Mouse (Mus musculus): Measurements from ENCODE around the gene Ap1m2. TPM values are rescaled to one million over a fixed set of nuclear protein-coding genes. Genes with fewer than 3 reads are reported as not detected.
"Not testable (repeated sequence)": the region's sequence is repeated elsewhere in the genome, so short reads cannot be mapped to it uniquely, and the experiment has no call there.

Gene Ap1m2
- polyA plus RNA-seq, 1 experiment = 2.0 TPM

DNA sequence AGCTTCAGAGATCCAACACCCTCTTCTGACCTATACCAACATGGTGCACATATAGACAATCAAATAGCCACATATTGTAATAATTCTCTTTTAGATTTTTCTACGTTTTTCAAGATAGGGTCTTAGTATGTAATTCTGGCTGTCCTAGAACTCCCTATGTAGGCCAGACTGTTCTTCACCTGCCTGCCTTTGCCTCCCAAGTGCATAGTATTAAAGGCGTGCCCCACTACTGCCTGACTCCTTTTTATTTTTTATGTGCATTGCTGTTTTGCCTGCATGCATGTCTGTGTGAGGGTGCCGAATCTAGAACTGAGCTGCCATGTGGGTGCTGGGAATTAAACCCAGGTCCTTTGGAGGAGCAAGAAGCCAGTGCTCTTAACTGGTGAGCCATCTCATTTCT is 19.9 kb downstream of the Ap1m2 start:
- Histone ChIP-seq H3K36me3 (ENCODE audit: control insufficient read depth, insufficient read depth, low read length) (0 out of 2 replicates have a peak, but pooled peaks cover 1% of the 10 kb centered on the region), H3K4me3 (ENCODE audit: extremely low read depth, insufficient read depth, insufficient read length) (no peak overlapping the region), H3K27me3 (ENCODE audit: control insufficient read depth, insufficient read depth, low read length) (no peaks in the 10 kb centered on the region), H3K27ac (ENCODE audit: insufficient read depth, low read length) (no peak overlapping the region), H3K4me1 (ENCODE audit: control insufficient read depth, insufficient read depth, insufficient read length) (peaks cover 5% of the 10 kb centered on the region; the same call in 1 of the 2 replicates)
- no peak for DNase-seq (ENCODE audit: low read depth in 1 of 2, low spot score in 2 of 2)
- WGBS = 85% methylated on average over 3 of the region's 3 CpGs
- TF ChIP-seq POLR2A (IDR thresholded peaks at IDR 0.05; ENCODE audit: low read depth, low read length) = no peak
- TF ChIP-seq CTCF (IDR thresholded peaks at IDR 0.05; ENCODE audit: extremely low read depth, insufficient read depth, insufficient read length, insufficient replicate concordance) = no peak

DNA sequence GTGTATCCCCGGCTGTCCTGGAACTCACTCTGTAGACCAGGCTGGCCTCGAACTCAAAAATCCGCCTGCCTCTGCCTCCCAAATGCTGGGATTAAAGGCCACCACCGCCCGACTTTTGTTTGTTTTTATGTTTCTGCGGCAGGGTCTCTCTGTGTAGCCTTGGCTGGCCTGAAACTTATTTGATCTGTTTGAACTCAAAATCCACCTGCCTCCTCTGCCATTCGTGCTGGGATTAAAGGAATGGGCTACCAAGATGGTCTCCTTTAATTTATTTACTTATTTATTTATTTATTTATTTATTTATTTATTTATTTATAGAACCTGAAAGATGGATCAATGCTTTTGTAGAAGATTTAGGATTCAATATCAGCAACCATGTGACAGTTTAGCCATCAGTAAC is 20.3 kb downstream of the Ap1m2 start:
- H3K36me3 ChIP-seq (ENCODE audit: control insufficient read depth, insufficient read depth, low read length); H3K27me3 ChIP-seq (ENCODE audit: control insufficient read depth, insufficient read depth, low read length); DNase-seq (ENCODE audit: low read depth in 1 of 2, low spot score in 2 of 2); H3K4me1 ChIP-seq (ENCODE audit: control insufficient read depth, insufficient read depth, insufficient read length): not testable (repeated sequence)
- WGBS = 9% methylated on average over 7 of the region's 7 CpGs
- H3K27ac ChIP-seq (ENCODE audit: insufficient read depth, low read length) = peak overlapping the region; percentile 83
- peak overlapping the region; percentile 61; the same call in 1 of the 2 replicates for H3K4me3 ChIP-seq (ENCODE audit: extremely low read depth, insufficient read depth, insufficient read length)

DNA sequence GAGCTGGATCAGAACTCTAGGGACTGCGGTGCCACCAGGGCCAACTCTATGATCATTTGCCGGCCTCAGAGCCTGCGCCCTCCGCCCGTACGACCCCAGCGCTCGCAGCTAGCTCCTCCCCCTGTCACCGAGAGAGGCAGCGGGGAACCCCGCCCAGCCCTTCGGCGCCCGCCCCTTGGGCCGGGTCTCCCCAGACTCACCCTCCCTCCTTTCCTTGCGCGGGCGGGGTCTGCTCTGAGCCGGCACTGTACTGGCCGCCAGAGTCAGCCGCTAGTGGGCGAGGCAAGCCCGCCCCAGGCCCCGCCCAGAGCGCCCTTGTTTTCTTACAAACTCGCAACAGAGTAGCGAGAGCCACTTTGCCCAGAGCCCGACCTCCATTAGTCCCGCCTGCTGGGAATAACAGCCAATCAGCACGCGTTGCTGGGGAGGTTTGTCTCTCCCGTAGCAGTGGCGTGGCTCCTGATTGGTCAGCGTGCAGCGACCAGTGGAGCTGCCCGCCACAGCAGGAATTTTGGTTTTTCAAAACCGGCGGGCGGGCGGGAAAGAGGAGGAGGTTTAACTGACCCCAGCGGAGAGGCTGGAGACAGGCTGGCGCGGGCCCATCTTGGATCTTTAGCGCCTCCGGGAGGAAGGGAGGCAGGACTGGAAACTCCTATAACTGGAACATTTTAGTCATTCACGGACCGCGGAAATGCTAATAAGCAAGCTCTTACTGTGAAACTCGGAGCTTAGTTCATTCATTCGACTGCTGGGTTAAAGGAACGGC is 20.9 kb downstream of the Ap1m2 start, which contains the start of gene Cdkn2d:
Gene Cdkn2d, minus strand, starts transcription at position 386 of the 766 bp plus-strand sequence.
- DNase-seq (ENCODE audit: low read depth in 1 of 2, low spot score in 2 of 2) = peak; percentile 100
- Histone ChIP-seq H3K27ac (ENCODE audit: insufficient read depth, low read length) (peak within 1 kb of the TSS; percentile 83), H3K4me1 (ENCODE audit: control insufficient read depth, insufficient read depth, insufficient read length) (peaks cover 10% of the 10 kb centered on the region; the same call in 1 of the 2 replicates), H3K27me3 (ENCODE audit: control insufficient read depth, insufficient read depth, low read length) (no peaks in the 10 kb centered on the region), H3K4me3 (ENCODE audit: extremely low read depth, insufficient read depth, insufficient read length) (peak within 1 kb of the TSS; percentile 78), H3K36me3 (ENCODE audit: control insufficient read depth, insufficient read depth, low read length) (0 out of 2 replicates have a peak, but pooled peaks cover 1% of the 10 kb centered on the region)
- under 1% methylated on average over 47 of the region's 51 CpGs for WGBS
- TF ChIP-seq CTCF (IDR thresholded peaks at IDR 0.05; ENCODE audit: extremely low read depth, insufficient read depth, insufficient read length, insufficient replicate concordance) (0 out of 2 replicates have a peak, but pooled peaks have one; percentile 9), POLR2A (IDR thresholded peaks at IDR 0.05; ENCODE audit: low read depth, low read length) (peak; percentile 25)

DNA sequence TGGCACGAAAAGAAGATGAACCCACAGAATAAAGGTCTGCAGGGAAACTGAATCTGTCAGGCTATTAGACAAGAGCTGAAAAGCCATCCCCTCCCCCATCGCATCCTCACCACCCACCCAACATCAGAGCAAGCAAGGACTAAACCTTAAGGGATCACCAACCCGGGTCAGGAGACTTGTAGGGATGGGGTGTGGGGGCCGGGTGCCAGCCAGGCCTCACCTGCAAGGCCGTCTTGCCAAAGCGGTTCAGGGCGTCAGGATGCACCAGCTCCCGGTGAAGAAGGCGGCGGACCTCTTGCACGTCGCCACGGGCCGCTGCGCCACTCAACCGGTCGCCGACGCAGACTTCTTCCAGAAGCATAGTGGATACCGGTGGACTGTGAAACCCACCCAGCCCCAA is 21.5 kb downstream of the Ap1m2 start:
- peak in 1 of 2 experiments; percentile 14 for DNase-seq (ENCODE audit: low read depth in 1 of 2, low spot score in 2 of 2)
- H3K36me3 ChIP-seq (ENCODE audit: control insufficient read depth, insufficient read depth, low read length) = 0 out of 2 replicates have a peak, but pooled peaks cover 1% of the 10 kb centered on the region
- TF ChIP-seq CTCF (IDR thresholded peaks at IDR 0.05; ENCODE audit: extremely low read depth, insufficient read depth, insufficient read length, insufficient replicate concordance) (no peak), POLR2A (IDR thresholded peaks at IDR 0.05; ENCODE audit: low read depth, low read length) (no peak)
- H3K27ac ChIP-seq (ENCODE audit: insufficient read depth, low read length) = peak overlapping the region; percentile 77
- H3K4me3 ChIP-seq (ENCODE audit: extremely low read depth, insufficient read depth, insufficient read length) = peak overlapping the region; percentile 78
- H3K4me1 ChIP-seq (ENCODE audit: control insufficient read depth, insufficient read depth, insufficient read length) = peaks cover 10% of the 10 kb centered on the region; the same call in 1 of the 2 replicates
- H3K27me3 ChIP-seq (ENCODE audit: control insufficient read depth, insufficient read depth, low read length) = no peaks in the 10 kb centered on the region
- WGBS = under 1% methylated on average over 20 of the region's 20 CpGs

DNA sequence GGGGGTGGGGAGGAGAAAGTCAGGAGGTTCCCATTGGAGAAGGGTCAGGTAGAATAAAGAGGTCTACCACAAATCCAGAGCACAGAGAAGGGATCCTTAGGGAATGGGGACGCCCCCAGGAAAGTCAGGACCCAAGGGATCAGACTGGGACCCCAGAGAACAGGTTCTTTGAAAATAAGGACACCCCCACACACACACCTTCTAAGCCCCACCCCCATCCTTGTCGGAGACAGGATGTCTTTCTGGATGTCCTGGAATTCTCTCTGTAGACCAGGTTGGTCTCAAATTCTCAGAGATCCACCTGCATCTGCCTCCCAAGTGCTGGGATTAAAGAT is 22.8 kb downstream of the Ap1m2 start:
- H3K4me3 ChIP-seq (ENCODE audit: extremely low read depth, insufficient read depth, insufficient read length) = peak overlapping the region; percentile 34
- no peaks in the 10 kb centered on the region for H3K27me3 ChIP-seq (ENCODE audit: control insufficient read depth, insufficient read depth, low read length)
- TF ChIP-seq POLR2A (IDR thresholded peaks at IDR 0.05; ENCODE audit: low read depth, low read length) (no peak), CTCF (IDR thresholded peaks at IDR 0.05; ENCODE audit: extremely low read depth, insufficient read depth, insufficient read length, insufficient replicate concordance) (no peak)
- H3K4me1 ChIP-seq (ENCODE audit: control insufficient read depth, insufficient read depth, insufficient read length) = peaks cover 10% of the 10 kb centered on the region; the same call in 1 of the 2 replicates
- H3K27ac ChIP-seq (ENCODE audit: insufficient read depth, low read length) = peak overlapping the region; percentile 94
- peaks cover 10% of the 10 kb centered on the region for H3K36me3 ChIP-seq (ENCODE audit: control insufficient read depth, insufficient read depth, low read length)
- no peak for DNase-seq (ENCODE audit: low read depth in 1 of 2, low spot score in 2 of 2)
- 66% methylated on average over 2 of the region's 2 CpGs for WGBS

DNA sequence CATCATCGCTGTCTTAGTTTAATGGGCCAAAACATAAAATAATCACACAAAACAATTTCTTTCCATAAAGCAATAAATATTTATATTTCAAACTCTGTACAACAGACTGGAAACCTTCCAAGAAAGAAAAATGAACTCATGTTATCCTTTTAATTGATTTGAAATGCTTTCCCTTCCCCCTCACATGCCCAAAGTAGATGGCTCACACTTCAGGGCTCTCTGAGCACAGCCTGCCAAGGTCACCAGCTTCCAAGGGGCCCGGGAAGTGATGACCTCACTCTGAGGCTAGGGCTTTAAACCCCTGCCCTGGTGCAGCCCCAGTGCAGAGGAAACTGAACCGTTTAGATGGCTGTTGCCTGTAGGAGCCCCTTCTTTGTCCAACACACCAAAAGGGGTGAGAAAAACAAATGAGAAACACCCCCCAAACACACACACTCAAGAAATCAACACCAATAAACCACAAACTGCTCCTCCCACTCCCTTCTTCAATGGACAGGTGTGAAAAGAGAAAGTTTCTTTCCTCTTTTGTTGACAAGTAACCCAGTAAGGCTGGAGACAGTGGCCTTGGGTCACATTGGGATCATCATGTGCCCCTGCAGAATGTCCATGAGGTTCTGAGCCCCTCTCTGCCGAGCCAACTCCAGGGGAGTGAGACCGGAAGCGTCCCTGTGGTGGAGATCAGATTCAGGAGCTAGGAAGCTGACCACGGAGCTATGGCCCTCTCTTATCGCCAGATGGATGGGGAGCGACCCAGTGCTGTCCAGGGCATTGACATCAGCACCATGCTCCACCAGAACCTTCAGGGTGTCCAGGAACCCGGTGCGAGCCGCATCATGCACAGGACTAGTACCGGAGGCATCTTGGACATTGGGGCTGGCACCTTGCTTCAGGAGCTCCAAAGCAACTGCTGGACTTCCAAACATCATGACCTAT is 23.5 kb downstream of the Ap1m2 start:
- Histone ChIP-seq H3K27me3 (ENCODE audit: control insufficient read depth, insufficient read depth, low read length) (no peaks in the 10 kb centered on the region), H3K4me1 (ENCODE audit: control insufficient read depth, insufficient read depth, insufficient read length) (peaks cover 10% of the 10 kb centered on the region; the same call in 1 of the 2 replicates), H3K27ac (ENCODE audit: insufficient read depth, low read length) (peak overlapping the region; percentile 94), H3K36me3 (ENCODE audit: control insufficient read depth, insufficient read depth, low read length) (peaks cover 15% of the 10 kb centered on the region), H3K4me3 (ENCODE audit: extremely low read depth, insufficient read depth, insufficient read length) (peak overlapping the region; percentile 90)
- TF ChIP-seq POLR2A (IDR thresholded peaks at IDR 0.05; ENCODE audit: low read depth, low read length) (no peak), CTCF (IDR thresholded peaks at IDR 0.05; ENCODE audit: extremely low read depth, insufficient read depth, insufficient read length, insufficient replicate concordance) (no peak)
- peak; percentile 37 to 39 for DNase-seq (ENCODE audit: low read depth in 1 of 2, low spot score in 2 of 2)
- 59% methylated on average over 13 of the region's 13 CpGs for WGBS

All from spleen, adult 2 months (tissue).